Mouse (Mus musculus): ENCODE results near the gene Shc2. TPM values are rescaled to one million over a fixed set of nuclear protein-coding genes. Genes with fewer than 3 reads are reported as not detected.
A peak's percentile ranks its signal among the peaks of the same experiment; 100 is the strongest.

The Shc2 gene
- polyA plus RNA-seq, 3 experiments from 2014 or later = not detected

- no peak for ATAC-seq
Observed at GRCm38 (mm10) chr10:79612192-79613135, 25.3 kb downstream of the Shc2 start.

- ATAC-seq = no peak
Observed at GRCm38 (mm10) chr10:79611296-79611695, 26.4 kb downstream of the Shc2 start.

DNA sequence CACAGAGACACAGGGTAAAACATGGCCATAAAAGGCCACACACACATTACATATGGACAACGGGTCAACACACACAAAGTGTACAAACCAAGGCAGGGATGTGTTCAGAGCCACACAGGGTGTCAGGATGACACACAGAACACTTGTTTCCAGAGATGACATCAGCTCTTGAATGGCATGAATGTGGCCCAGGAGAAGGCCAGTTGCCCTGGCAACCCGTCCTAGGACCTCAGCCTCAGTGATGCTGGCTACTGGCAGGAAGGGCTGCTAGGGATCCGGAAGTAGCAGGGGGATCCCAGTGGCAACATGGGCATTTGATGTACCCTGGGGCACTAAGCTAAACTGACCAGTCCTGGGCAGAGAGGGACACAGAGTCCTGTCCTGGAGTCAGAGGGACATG lies 28.4 kb downstream of the Shc2 start:
- ATAC-seq = no peak

DNA sequence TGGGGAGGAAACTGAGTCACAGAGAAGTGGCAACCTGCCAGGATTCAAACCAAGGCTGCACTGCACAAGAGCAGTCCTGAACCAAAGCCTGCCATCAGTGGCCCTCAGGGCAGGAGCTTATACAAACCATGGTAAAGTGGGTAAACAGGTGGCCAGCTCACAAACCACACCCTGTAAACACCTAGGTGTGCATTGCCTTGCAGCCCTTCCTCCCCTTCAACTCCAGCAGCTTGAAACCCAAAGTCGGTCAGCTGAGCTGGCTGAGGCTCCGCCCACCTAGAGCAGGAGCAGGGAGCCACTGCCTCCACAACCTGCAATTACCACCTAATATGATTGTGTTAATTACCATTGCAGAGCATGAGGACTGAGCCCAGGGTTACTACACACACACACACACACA lies 29.8 kb downstream of the Shc2 start:
- ATAC-seq = no peak

DNA sequence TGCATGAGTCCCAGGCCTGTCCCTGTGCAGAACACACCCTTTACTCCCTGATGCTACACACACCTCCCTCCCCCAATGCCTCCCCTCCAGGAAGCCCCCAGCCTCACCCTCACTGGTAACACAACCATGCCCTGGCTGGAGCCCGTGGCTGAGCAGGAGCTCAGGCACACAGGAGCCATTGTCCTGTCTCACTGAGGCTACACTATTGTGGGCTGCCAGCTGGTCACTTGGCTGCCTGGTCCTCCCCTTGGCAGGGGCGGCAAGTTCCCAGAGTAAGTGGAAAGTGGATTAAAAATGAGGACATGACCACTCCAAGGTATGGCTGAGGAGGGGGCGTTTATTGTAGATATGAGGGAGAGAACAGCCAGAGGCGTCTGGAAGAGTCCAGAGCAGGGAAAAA lies 31.2 kb downstream of the Shc2 start:
- no peak for ATAC-seq

DNA sequence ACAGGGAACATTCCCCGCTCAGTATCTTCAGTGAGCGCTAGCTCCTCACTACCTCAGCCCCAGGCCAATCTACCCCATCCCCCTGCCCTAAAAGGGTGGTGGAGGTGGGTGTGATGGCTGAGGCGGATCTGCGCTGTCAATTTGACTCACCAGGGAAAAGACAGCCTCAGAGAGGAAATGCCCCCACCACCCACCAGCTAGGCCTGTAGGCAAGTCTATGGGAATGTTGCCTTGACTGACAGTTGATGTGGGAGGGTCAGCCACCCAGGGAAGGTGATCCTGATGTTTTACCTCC lies 39.8 kb downstream of the Shc2 start:
- no peak for ATAC-seq

DNA sequence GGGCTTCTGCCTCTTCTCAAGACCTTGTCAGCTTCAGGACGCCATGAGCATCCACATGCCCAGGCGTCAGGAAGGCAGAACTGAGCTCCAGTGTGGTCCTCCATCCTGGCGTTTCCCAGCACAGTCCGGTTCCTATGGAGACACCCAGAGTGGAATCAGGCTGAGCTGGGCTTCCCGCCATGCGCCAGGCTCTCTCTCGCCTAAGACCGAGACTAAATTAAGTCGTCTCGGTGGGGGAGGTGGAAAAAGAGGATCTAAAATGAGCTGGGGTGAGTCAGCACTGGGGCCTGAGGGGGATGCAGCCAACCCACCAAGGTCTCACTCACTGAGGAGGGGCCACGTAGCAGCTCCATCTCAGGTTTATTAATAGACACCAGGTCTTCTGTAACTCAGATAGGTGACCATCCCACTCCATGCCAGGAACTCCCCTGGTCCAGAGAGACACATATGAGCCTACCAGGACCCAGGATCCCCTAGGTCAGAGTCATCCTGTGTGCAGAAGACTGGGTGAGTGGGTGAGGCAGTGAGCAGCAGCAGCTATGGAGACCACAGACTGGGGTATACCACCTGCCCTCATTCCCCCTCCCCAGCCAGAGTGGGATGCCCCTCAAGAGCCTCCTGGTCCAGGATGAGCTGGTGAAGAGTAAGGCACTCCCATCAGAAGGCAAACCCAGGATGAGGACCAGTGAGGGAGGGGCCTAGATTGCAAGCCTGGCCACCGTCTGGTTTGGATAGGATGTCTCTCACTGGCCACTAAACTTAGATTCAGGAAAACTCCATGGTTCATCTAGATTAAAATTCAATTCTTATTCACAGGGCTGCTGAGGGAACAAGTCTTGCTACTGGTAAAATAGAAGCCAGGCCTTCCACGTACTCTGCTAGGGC lies 40.4 kb downstream of the Shc2 start:
- no peak for ATAC-seq

- ATAC-seq = no peak
Observed at GRCm38 (mm10) chr10:79595590-79595929, 42.2 kb downstream of the Shc2 start.

GRCm38 (mm10) chr10:79594872-79595589 lies 42.7 kb downstream of the Shc2 start:
- ATAC-seq = peak; percentile 60

DNA sequence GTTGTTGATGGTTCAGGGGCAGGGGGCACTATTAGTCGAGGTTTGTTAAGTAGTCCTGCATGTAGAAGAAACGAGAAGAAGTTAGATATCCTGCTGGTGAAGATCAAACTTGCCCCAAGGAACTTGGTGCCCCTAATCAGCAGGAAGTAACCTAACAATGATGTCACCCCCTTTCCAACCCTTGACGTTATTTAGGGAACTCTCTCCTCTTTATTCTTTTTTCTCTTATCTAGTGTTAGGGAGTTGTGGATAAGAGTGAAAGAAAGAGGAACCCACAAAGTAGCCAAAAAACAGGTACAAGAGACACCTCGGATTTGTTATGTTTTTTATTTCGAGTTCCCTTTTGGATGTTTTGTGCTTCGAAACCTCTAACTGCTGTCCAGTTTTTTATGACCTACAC lies 43.6 kb downstream of the Shc2 start:
- no peak for ATAC-seq

GRCm38 (mm10) chr10:79590702-79591101 lies 47.0 kb downstream of the Shc2 start:
- ATAC-seq = no peak

DNA sequence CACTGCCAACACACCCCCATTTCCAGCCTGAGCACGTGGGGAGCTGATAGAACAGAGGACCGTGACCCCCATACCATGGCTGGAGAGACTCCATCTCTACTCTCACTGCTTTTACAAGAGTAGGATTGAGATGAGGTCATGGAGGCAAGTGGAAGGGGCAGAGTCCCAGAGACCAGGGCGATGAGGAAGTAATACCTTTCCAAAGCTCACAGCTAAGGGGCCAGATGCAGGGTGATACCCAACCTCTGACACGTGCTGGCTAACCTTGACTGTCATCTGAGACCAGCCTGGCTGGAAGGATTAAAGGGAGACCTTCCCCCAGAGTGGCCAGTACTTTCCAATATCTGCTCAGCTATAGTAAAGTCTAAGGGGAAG lies 50.0 kb downstream of the Shc2 start:
- ATAC-seq = no peak

GRCm38 (mm10) chr10:79587061-79587751 lies 50.5 kb downstream of the Shc2 start, which contains the start of gene Theg:
Theg (minus strand) TSS chr10:79587331.
- ATAC-seq = no peak

DNA sequence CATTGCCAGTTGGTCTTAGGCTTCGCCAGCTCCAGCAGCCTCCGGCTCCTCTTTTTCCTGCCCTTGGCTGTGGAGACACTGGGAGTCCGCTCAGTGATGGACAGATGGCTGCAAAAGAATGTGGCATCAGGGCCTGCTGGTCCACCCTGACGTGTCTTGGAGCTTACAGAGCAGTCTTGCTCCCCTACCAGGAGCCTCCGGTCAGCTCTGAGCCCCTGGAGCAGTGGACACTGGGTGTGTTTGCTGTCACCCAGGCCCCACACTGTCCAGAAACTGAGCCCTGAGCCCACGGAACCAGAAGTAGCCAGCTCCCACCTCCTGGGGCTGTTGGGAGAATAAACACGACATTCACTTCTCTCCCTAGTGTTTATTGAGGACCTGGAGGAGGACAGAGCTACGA lies 51.5 kb downstream of the Shc2 start:
- no peak for ATAC-seq

DNA sequence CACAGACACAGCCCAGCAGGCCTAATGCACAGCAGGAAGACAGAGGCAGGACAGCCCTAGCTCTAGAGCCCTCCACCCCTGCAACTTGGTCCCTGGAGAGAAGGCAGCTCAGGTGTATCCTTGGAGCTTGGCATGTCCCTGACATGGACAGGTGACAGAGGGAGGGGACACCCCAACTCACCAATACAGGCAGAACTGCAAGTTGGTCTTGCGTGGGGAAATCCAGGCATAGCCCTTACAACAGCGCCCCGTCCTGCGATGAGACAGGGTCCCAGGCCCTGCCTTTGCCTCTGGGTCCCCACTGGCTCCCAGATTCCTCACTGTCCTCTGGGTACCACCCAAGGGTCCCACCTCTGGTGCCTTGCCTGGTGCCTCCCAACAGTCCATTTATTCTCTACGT lies 52.0 kb downstream of the Shc2 start:
- ATAC-seq = no peak

- no peak for ATAC-seq
Observed at GRCm38 (mm10) chr10:79585136-79585535, 52.6 kb downstream of the Shc2 start.

DNA sequence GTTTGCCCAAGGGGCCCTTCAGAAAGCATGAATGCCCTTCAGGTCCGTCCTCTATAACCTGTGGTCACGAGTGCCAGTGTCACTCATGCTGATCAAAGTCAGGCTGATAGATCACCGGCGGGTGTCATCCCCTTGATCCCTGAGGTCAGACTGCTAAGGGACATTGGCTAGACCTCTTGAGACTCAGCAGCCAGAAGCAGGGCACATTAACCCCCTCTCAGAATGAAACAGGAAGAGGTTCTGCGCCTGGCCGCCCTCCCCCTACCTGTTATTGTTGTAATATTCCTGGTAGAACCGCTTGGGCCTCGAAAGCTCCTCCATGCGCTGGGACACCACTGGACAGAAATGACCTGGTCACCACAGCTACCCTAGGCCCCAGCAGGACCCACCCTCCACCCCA lies 53.3 kb downstream of the Shc2 start:
- no peak for ATAC-seq

DNA sequence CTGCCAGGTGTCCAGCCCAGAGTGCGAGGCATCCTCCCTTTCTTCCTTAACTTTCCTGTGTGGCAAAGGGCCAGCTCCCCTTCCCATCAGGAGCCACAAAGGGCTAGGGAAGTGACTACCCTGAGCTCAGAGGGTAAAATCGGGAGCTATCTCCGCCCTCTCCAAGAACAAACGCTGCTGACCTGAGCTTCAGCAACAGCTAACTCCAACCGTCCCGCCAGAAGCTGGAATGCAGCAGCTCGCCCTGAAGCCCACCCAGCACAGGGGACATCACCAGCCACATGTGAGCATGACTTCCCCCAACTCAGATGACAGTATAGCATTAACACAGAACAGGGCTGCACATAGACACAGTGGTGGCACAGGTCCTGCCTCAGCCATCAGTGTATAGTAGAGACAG lies 53.7 kb downstream of the Shc2 start:
- ATAC-seq = no peak

GRCm38 (mm10) chr10:79581501-79581900 lies 56.2 kb downstream of the Shc2 start:
- no peak for ATAC-seq

DNA sequence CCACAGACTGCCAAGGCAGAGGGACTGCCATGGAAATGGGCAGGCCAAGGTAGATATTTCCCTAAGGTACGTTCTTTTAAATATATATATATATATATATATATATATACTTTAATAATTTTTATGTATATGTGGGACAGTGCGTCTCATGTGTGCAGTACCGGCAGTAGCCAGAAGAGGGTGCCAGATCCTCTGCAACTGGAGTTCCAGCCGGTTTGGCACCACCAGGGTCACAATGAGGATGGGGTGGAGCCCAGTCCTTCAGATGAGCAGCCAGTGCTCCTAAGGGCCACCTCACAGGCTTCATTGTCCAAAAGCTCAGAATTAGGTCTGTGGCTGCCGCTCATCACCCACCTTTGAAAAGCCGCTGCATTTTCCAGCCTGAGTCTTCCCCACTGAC lies 56.9 kb downstream of the Shc2 start:
- ATAC-seq = no peak

GRCm38 (mm10) chr10:79580356-79580755 lies 57.4 kb downstream of the Shc2 start:
- no peak for ATAC-seq

DNA sequence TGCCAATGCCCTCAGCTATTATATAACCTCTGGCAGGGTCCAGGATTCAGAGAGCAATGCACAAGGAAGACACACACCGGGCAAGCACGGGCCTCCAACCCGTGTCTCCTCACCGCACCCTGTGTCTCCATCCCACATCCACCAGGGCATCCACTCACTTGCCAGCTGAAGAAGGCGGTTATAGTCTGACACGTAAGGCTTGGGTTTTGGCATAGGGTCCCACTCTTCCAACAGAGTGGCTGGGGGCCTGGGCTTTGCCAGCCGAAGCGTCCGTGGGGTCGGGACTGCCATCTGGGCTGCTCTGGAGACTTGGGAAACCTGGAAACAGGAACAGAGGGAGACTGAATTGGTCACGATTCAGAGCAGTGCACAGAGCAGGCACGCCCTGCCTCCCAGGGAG lies 57.9 kb downstream of the Shc2 start:
- ATAC-seq = no peak

DNA sequence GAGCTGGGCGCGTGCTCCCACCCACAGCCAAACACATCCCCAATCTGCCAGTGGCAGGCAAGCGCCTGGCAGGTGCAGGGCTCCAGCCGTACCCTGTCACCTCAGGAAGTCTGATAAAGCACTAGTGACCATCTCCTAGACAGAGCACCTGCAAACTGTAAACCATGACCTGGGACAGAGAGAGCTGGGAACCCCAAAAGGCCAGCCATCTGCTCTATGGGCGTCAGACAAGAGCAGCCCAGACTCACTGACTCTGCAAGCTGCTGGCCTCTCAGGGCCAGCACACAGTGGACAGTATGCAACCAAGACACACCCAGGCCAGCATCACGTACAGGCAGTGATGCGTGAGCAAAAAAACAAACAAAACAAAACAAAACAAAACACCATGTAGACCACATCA lies 58.8 kb downstream of the Shc2 start:
- no peak for ATAC-seq
